Mouse (Mus musculus) heart, postnatal 25 days (tissue): ENCODE results near the gene Tnnt2. TPM values are rescaled to one million over a fixed set of nuclear protein-coding genes. Genes with fewer than 3 reads are reported as not detected.

Experiments used
- DNase-seq: peaks from one replicate; pipeline ENCODE4 v3.0.0; 2022; ENCODE audit warnings: low spot score
- intact Hi-C: fragments of 180-260 bp; cut with DNase I; formaldehyde crosslinking; loops from one replicate; pipeline ENCODE4 v1.15.1; 2025
- total RNA-seq, 2 experiments: library from RNA; stranded (reverse); gene quantifications; 2 replicates each; pipeline ENCODE4 v1.2.3; 2021

The Tnnt2 gene
- total RNA-seq, 2 experiments from 2014 or later = 8,717 to 8,772 TPM

GRCm38 (mm10) chr1:135814531-135814930, 21.6 kb upstream of the Tnnt2 start:
- no peak for DNase-seq
- intact Hi-C loops = no loop called here

GRCm38 (mm10) chr1:135817595-135817994, 18.6 kb upstream of the Tnnt2 start:
- no peak for DNase-seq
- intact Hi-C loops = no loop called here

- intact Hi-C loops = no loop called here
- no peak for DNase-seq
Measured at GRCm38 (mm10) chr1:135818481-135819086, 17.6 kb upstream of the Tnnt2 start, which contains the start of gene Lad1. TSS of gene Lad1 (plus strand) at chr1:135818598.

GRCm38 (mm10) chr1:135820071-135820470, 16.1 kb upstream of the Tnnt2 start:
- no peak for DNase-seq
- intact Hi-C loops = no loop called here

- no peak for DNase-seq
- intact Hi-C loops = no loop called here
Measured at GRCm38 (mm10) chr1:135820736-135821364, 15.3 kb upstream of the Tnnt2 start.

GRCm38 (mm10) chr1:135821780-135822179, 14.4 kb upstream of the Tnnt2 start:
- no peak for DNase-seq
- intact Hi-C loops = no loop called here

- intact Hi-C loops = loop anchor here (2.0 kb wide), 1 partner anchor 16 kb away; no protein-coding TSS in a partner anchor
- DNase-seq = no peak
Measured at GRCm38 (mm10) chr1:135828918-135829317, 7.2 kb upstream of the Tnnt2 start.

- intact Hi-C loops = no loop called here
- DNase-seq = no peak
Measured at GRCm38 (mm10) chr1:135834206-135834859, 1.8 kb upstream of the Tnnt2 start.

GRCm38 (mm10) chr1:135834983-135835382, 1.2 kb upstream of the Tnnt2 start:
- intact Hi-C loops = no loop called here
- DNase-seq = no peak

GRCm38 (mm10) chr1:135838626-135839025, 2.5 kb downstream of the Tnnt2 start:
- intact Hi-C loops = no loop called here
- DNase-seq = no peak

- no peak for DNase-seq
- intact Hi-C loops = no loop called here
Measured at GRCm38 (mm10) chr1:135839065-135839464, 2.9 kb downstream of the Tnnt2 start.

- no peak for DNase-seq
- intact Hi-C loops = no loop called here
Measured at GRCm38 (mm10) chr1:135840675-135841395, 4.7 kb downstream of the Tnnt2 start.

GRCm38 (mm10) chr1:135843519-135844262, 7.5 kb downstream of the Tnnt2 start:
- no peak for DNase-seq
- intact Hi-C loops = no loop called here

- DNase-seq = no peak
- intact Hi-C loops = no loop called here
Measured at GRCm38 (mm10) chr1:135844481-135844880, 8.3 kb downstream of the Tnnt2 start.

GRCm38 (mm10) chr1:135846632-135847031, 10.5 kb downstream of the Tnnt2 start:
- DNase-seq = no peak
- intact Hi-C loops = no loop called here

- no peak for DNase-seq
- intact Hi-C loops = no loop called here
Measured at GRCm38 (mm10) chr1:135847139-135847562, 11.0 kb downstream of the Tnnt2 start.

GRCm38 (mm10) chr1:135847611-135848351, 11.6 kb downstream of the Tnnt2 start:
- no peak for DNase-seq
- intact Hi-C loops = no loop called here

GRCm38 (mm10) chr1:135850722-135851512, 14.8 kb downstream of the Tnnt2 start:
- DNase-seq = no peak
- intact Hi-C loops = no loop called here
